Mouse (Mus musculus) CH12.LX (cell line): ENCODE results near the gene Rnf43. TPM values are rescaled to one million over a fixed set of nuclear protein-coding genes. Genes with fewer than 3 reads are reported as not detected.

Source experiments
- DNase-seq: peaks from one replicate; pipeline ENCODE4 v3.0.0-alpha.2; 2013; ENCODE audit errors: extremely low read depth
- H3K27ac ChIP-seq: 2 replicates; pipeline ENCODE4 v1.5.1; 2012; ENCODE audit warnings: low read depth, mild to moderate bottlenecking, control low read depth, moderate library complexity; ENCODE audit not compliant: insufficient read depth
- H3K27me3 ChIP-seq: replicated peaks from 2 replicates; pipeline ENCODE3; 2012; ENCODE audit warnings: inconsistent platforms
- H3K36me3 ChIP-seq, 2 experiments: replicated peaks in 1 of 2; 2 replicates each; pipeline versions ENCODE3 to v1.6.1; 2012; ENCODE audit warnings: inconsistent platforms in 1 of 2, low read length in 1 of 2, mild to moderate bottlenecking in 1 of 2, mixed read lengths in 1 of 2, moderate library complexity in 1 of 2; ENCODE audit not compliant: control insufficient read depth in 1 of 2, insufficient read depth in 1 of 2
- H3K4me1 ChIP-seq, 2 experiments: 2 replicates each; pipeline ENCODE4 v1.6.1; 2012; ENCODE audit warnings: inconsistent platforms in 1 of 2, moderate library complexity in 1 of 2; ENCODE audit not compliant: insufficient read depth in 2 of 2, control insufficient read depth in 1 of 2
- H3K4me2 ChIP-seq: 2 replicates; pipeline ENCODE4 v1.6.1; 2012; ENCODE audit warnings: low read depth, mild to moderate bottlenecking, control low read depth; ENCODE audit not compliant: poor library complexity, insufficient read depth, severe bottlenecking
- H3K4me3 ChIP-seq, 3 experiments: fragments of 150-350 bp in 1 of 3; sonication (generic) in 1 of 3; replicated peaks in 1 of 3; 2 replicates each; pipeline versions ENCODE3 to v1.5.1; 2011 to 2012; ENCODE audit warnings: low read depth in 2 of 3, low read length in 2 of 3, mild to moderate bottlenecking in 2 of 3, moderate library complexity in 2 of 3, control low read depth in 1 of 3, improper control_type of control experiment in 1 of 3, inconsistent platforms in 1 of 3, mixed read lengths in 1 of 3; ENCODE audit not compliant: poor library complexity in 1 of 3
- H3K79me2 ChIP-seq: replicated peaks from 2 replicates; pipeline ENCODE4 v1.6.1; 2012; ENCODE audit warnings: mild to moderate bottlenecking, moderate library complexity; ENCODE audit not compliant: control insufficient read depth, poor library complexity, insufficient read depth, severe bottlenecking; ENCODE audit errors: extremely low read depth
- H3K9ac ChIP-seq: 2 replicates; pipeline ENCODE4 v1.6.1; 2012; ENCODE audit warnings: low read depth, mild to moderate bottlenecking, control low read depth, moderate library complexity; ENCODE audit not compliant: insufficient read depth
- H3K9me3 ChIP-seq: replicated peaks from 2 replicates; pipeline ENCODE3; 2012; ENCODE audit warnings: low read length, inconsistent platforms, mixed read lengths
- BHLHE40 ChIP-seq: IDR thresholded peaks from 2 replicates; pipeline ENCODE4 v1.6.1; 2011; ENCODE audit warnings: mild to moderate bottlenecking, low read depth, low read length, improper control_type of control experiment
- CHD1 ChIP-seq: IDR thresholded peaks from 2 replicates; pipeline ENCODE4 v1.6.1; 2012; ENCODE audit warnings: low read depth, low read length, improper control_type of control experiment, inconsistent platforms
- E2F4 ChIP-seq: IDR thresholded peaks from 2 replicates; pipeline ENCODE4 v1.6.1; 2011; ENCODE audit warnings: low read depth, low read length, improper control_type of control experiment; ENCODE audit not compliant: insufficient replicate concordance
- ELF1 ChIP-seq: IDR thresholded peaks from 2 replicates; pipeline ENCODE4 v1.6.1; 2014; ENCODE audit warnings: low read depth, mild to moderate bottlenecking, inconsistent platforms, low read length, improper control_type of control experiment
- EP300 ChIP-seq: IDR thresholded peaks from 2 replicates; pipeline ENCODE4 v1.6.1; 2011; ENCODE audit warnings: low read length, improper control_type of control experiment
- ETS1 ChIP-seq: conservative IDR thresholded peaks from 2 replicates; pipeline ENCODE4 v1.6.1; 2012; ENCODE audit warnings: low read depth, mild to moderate bottlenecking, inconsistent platforms, low read length, improper control_type of control experiment, moderate library complexity
- GABPA ChIP-seq: IDR thresholded peaks from 2 replicates; pipeline ENCODE4 v1.6.1; 2012; ENCODE audit warnings: low read depth, low read length, improper control_type of control experiment, inconsistent platforms; ENCODE audit not compliant: insufficient replicate concordance
- MAFK ChIP-seq: IDR thresholded peaks from 2 replicates; pipeline ENCODE4 v1.6.1; 2011; ENCODE audit warnings: low read length, improper control_type of control experiment; ENCODE audit not compliant: insufficient replicate concordance
- MEF2A ChIP-seq: IDR thresholded peaks from 2 replicates; pipeline ENCODE4 v1.6.1; 2014; ENCODE audit warnings: low read depth, mild to moderate bottlenecking, inconsistent platforms, low read length, improper control_type of control experiment, borderline replicate concordance
- MXI1 ChIP-seq: IDR thresholded peaks from 2 replicates; pipeline ENCODE4 v1.6.1; 2011; ENCODE audit warnings: mild to moderate bottlenecking, low read depth, low read length, improper control_type of control experiment
- MYC ChIP-seq: IDR thresholded peaks from 2 replicates; pipeline ENCODE4 v1.6.1; 2011; ENCODE audit warnings: low read depth, mild to moderate bottlenecking, improper control_type of control experiment, low read length
- NELFE ChIP-seq: IDR thresholded peaks from 2 replicates; pipeline ENCODE4 v1.6.1; 2011; ENCODE audit warnings: low read depth, low read length, improper control_type of control experiment
- NRF1 ChIP-seq: IDR thresholded peaks from 2 replicates; pipeline ENCODE4 v1.6.1; 2014; ENCODE audit warnings: low read depth, mild to moderate bottlenecking, inconsistent platforms, low read length, improper control_type of control experiment, moderate library complexity
- POLR2A ChIP-seq: IDR thresholded peaks from 2 replicates; pipeline ENCODE4 v1.6.1; 2011; ENCODE audit warnings: low read depth, mild to moderate bottlenecking, improper control_type of control experiment, low read length
- SMC3 ChIP-seq: IDR thresholded peaks from 2 replicates; pipeline ENCODE4 v1.6.1; 2011; ENCODE audit warnings: low read depth, low read length, improper control_type of control experiment
- TCF12 ChIP-seq: IDR thresholded peaks from 2 replicates; pipeline ENCODE4 v1.6.1; 2014; ENCODE audit warnings: low read depth, mild to moderate bottlenecking, inconsistent platforms, low read length, improper control_type of control experiment
- USF1 ChIP-seq: IDR thresholded peaks from 2 replicates; pipeline ENCODE4 v1.6.1; 2014; ENCODE audit warnings: low read depth, mild to moderate bottlenecking, inconsistent platforms, low read length, improper control_type of control experiment
- dilution Hi-C: fragments of 300-500 bp; cut with MboI; formaldehyde crosslinking; loops from 2 replicates; pipeline ENCODE4 v1.14.3; 2020; ENCODE audit warnings: low sequenced_read_pairs; ENCODE audit not compliant: extremely low pct_unique_long_range_greater_than_20kb, extremely low pct_ligation_motif_present
- in situ Hi-C: fragments of 300-500 bp; cut with MboI; formaldehyde crosslinking; loops from 3 replicates; pipeline ENCODE4 v1.14.3; 2019; ENCODE audit warnings: low sequenced_read_pairs, low pct_ligation_motif_present, low pct_unique_long_range_greater_than_20kb, mixed read lengths
- polyA plus RNA-seq: library from polyadenylated mRNA; unstranded; fragments of >175 nt; gene quantifications from 2 replicates; pipeline ENCODE4 v1.2.1, GENCODE M21; 2012; ENCODE audit warnings: low read depth; ENCODE audit not compliant: insufficient read length
- total RNA-seq, 2 experiments: library from RNA; depleted of rRNA; stranded (reverse); fragments of 300-350 nt in 1 of 2; fragments of >200 nt in 1 of 2; gene quantifications; 2 replicates each; pipeline ENCODE4 v1.2.3; 2012 to 2014

Rnf43 gene
- total and polyA plus RNA-seq, 3 experiments = 12.2 to 27.7 (median 26.3) TPM

DNA sequence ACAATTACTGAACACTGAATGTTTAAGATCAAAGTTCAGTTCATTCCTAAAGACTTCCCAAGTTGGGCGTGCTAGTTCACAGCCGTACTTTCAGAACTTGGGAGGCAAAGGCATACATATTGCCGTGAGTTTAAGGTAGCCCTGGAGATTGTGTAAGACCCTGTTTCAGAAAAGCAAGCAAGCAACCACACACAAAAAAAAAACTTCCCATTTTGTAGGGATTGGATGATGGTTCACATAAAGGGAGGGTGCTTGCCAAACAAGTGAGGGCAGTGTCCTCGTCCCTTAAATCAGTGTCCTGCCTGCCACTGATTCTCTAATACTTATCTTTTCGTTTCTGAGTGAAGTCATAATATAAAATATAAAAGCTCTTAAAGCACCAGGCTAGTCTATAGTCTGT lies 7.8 kb upstream of the Rnf43 start:
- dilution Hi-C loops = no loop called here

DNA sequence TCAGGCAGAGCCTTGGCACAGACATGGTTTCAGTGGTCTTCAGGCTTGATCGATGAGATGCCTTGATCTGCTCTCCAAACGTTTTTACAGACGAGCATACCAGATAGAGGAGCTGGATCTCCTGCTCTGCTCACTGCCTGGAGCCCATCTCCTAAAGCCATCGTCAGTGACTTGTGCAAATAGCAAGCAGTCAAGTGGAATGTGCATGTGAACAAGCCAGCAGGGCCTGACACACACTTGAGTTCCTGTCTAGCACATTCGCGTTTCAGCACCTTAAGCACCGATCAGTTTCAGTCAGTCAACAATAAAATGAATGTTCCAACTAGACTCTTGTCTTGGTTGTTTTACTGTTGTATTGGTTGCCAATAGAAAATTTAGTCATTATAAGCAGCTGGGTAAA lies 3.3 kb upstream of the Rnf43 start:
- no peaks in the 10 kb centered on the region for H3K27me3 ChIP-seq
- DNase-seq = no peak
- H3K9me3 ChIP-seq = no peaks in the 10 kb centered on the region
- H3K4me2 ChIP-seq = no peak overlapping the region
- H3K79me2 ChIP-seq = peaks cover 17% of the 10 kb centered on the region
- no peaks in the 10 kb centered on the region for H3K36me3 ChIP-seq
- in situ Hi-C loops = no loop called here
- no peak overlapping the region for H3K4me3 ChIP-seq
- H3K27ac ChIP-seq = no peak overlapping the region
- TF ChIP-seq TCF12 (no peak), ELF1 (no peak), USF1 (no peak), MYC (no peak), CHD1 (no peak), MAFK (no peak), MEF2A (no peak), ETS1 (no peak), SMC3 (no peak), E2F4 (no peak), POLR2A (no peak), NELFE (no peak), BHLHE40 (no peak), GABPA (no peak), MXI1 (no peak), EP300 (no peak)
- dilution Hi-C loops = no loop called here
- peaks cover 0 to 6% of the 10 kb centered on the region in 2 experiments; a peak in 2 of 4 replicates for H3K4me1 ChIP-seq
- H3K9ac ChIP-seq = no peak overlapping the region

More for the DNA sequence above, 7.8 kb upstream of the Rnf43 start:
- no peak overlapping the region for H3K27ac ChIP-seq
- H3K9ac ChIP-seq = no peak overlapping the region
- H3K36me3 ChIP-seq = no peaks in the 10 kb centered on the region
- TF ChIP-seq NRF1 = no peak
- TF ChIP-seq, all 38 proteins: peak for 0
- peaks cover 0 to 8% of the 10 kb centered on the region in 2 experiments; a peak in 1 of 4 replicates for H3K4me1 ChIP-seq
- no peak overlapping the region for H3K4me2 ChIP-seq
- H3K9me3 ChIP-seq = no peaks in the 10 kb centered on the region
- DNase-seq = no peak
- no peak overlapping the region for H3K4me3 ChIP-seq
- H3K79me2 ChIP-seq = no peaks in the 10 kb centered on the region
- H3K27me3 ChIP-seq = no peaks in the 10 kb centered on the region
- in situ Hi-C loops = no loop called here
